Mouse (Mus musculus) liver, embryonic 15.5 days (tissue): ENCODE data around the gene Bub1b. TPM values are rescaled to one million over a fixed set of nuclear protein-coding genes. Genes with fewer than 3 reads are reported as not detected.

Experiments
- ATAC-seq: fragments of 200-750 bp; cut with Nextera tagmentation; 2 replicates; pipeline ENCODE4 v1.8.0; 2017; ENCODE audit warnings: moderate number of reproducible peaks, mild to moderate bottlenecking, moderate library complexity; ENCODE audit not compliant: insufficient read depth
- H3K27ac ChIP-seq: fragments of 300-500 bp; sonication (generic); replicated peaks from 2 replicates; pipeline ENCODE4 v1.5.1; 2015; ENCODE audit warnings: mild to moderate bottlenecking, inconsistent platforms
- H3K27me3 ChIP-seq: fragments of 300-500 bp; sonication (generic); 2 replicates; pipeline ENCODE4 v1.6.1; 2015; ENCODE audit warnings: mild to moderate bottlenecking, inconsistent platforms
- H3K36me3 ChIP-seq: fragments of 300-500 bp; sonication (generic); replicated peaks from 2 replicates; pipeline ENCODE4 v1.6.1; 2015; ENCODE audit warnings: moderate library complexity, mild to moderate bottlenecking, inconsistent platforms
- H3K4me1 ChIP-seq: fragments of 300-500 bp; sonication (generic); replicated peaks from 2 replicates; pipeline ENCODE4 v1.6.1; 2015; ENCODE audit warnings: inconsistent platforms
- H3K4me2 ChIP-seq: fragments of 300-500 bp; sonication (generic); 2 replicates; pipeline ENCODE4 v1.6.1; 2015; ENCODE audit warnings: moderate library complexity, mild to moderate bottlenecking, inconsistent platforms
- H3K4me3 ChIP-seq: fragments of 300-500 bp; sonication (generic); replicated peaks from 2 replicates; pipeline ENCODE4 v1.5.1; 2015; ENCODE audit warnings: mild to moderate bottlenecking, inconsistent platforms
- H3K9ac ChIP-seq: fragments of 300-500 bp; sonication (generic); 2 replicates; pipeline ENCODE4 v1.6.1; 2015; ENCODE audit warnings: moderate library complexity, mild to moderate bottlenecking, inconsistent platforms
- H3K9me3 ChIP-seq: fragments of 300-500 bp; sonication (generic); replicated peaks from 2 replicates; pipeline ENCODE4 v1.6.1; 2016; ENCODE audit warnings: inconsistent platforms
- WGBS: fragments of 180-500 bp; shearing (Covaris S2); methylation state at CpG from one replicate; pipeline ENCODE4 v1.1.7; 2015; ENCODE audit warnings: mixed read lengths; ENCODE audit not compliant: insufficient replicate concordance; 5-methylcytosine and 5-hydroxymethylcytosine counted together
- polyA plus RNA-seq: library from polyadenylated mRNA; unstranded; fragments of >200 nt; fragmentation: Nextera tagmentation; extraction: Ambion mirVana; gene quantifications from 2 replicates; pipeline ENCODE4 v1.2.1, GENCODE M21; 2015

Gene Bub1b
- polyA plus RNA-seq, 1 experiment from 2014 or later: 43.6 TPM

GRCm38 (mm10) chr2:118656688-118657281 lies 58.8 kb downstream of the Bub1b start:
- Histone ChIP-seq H3K36me3 (no peaks in the 10 kb centered on the region), H3K4me3 (no peak overlapping the region), H3K9ac (no peak overlapping the region), H3K9me3 (no peaks in the 10 kb centered on the region), H3K27me3 (peaks cover 3% of the 10 kb centered on the region; the same call in 1 of the 2 replicates), H3K4me2 (no peak overlapping the region), H3K27ac (peak overlapping the region; percentile 54), H3K4me1 (peaks cover 58% of the 10 kb centered on the region)
- ATAC-seq: no peak
- 50% methylated on average over 3 of the region's 3 CpGs for WGBS

GRCm38 (mm10) chr2:118658457-118658856 lies 60.4 kb downstream of the Bub1b start:
- Histone ChIP-seq H3K4me2 (peak overlapping the region; percentile 80), H3K27me3 (peaks cover 8% of the 10 kb centered on the region), H3K27ac (peak overlapping the region; percentile 99), H3K9me3 (no peaks in the 10 kb centered on the region), H3K36me3 (no peaks in the 10 kb centered on the region), H3K4me1 (peaks cover 75% of the 10 kb centered on the region), H3K9ac (peak overlapping the region; percentile 58), H3K4me3 (peak overlapping the region; percentile 62)
- WGBS: 10% methylated on average over 4 of the region's 4 CpGs
- peak; percentile 86 for ATAC-seq

DNA sequence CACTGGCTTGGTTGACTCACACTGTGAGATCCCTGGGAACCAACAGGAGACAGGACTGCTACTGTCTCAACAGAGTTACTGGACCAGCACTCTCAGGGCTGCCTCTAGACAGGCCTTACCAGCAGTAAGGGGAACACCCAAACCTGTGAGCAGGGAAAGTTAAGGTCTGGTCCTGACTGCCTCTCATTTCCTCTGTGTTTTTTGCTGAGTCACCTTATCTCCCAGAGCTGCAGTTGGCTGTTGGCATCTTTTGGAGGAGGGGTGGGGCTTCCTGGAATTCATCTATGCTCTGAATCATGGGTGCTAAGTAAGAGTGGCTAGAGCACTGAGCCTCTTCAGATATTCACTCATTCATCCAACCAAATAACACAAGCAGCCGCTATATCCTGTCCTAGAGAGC lies 61.1 kb downstream of the Bub1b start:
- peak overlapping the region; percentile 58 for H3K9ac ChIP-seq
- H3K4me3 ChIP-seq: peak overlapping the region; percentile 62
- H3K27me3 ChIP-seq: peaks cover 14% of the 10 kb centered on the region
- H3K27ac ChIP-seq: peak overlapping the region; percentile 99
- peak overlapping the region; percentile 80 for H3K4me2 ChIP-seq
- peak; percentile 87 for ATAC-seq
- 24% methylated on average over 1 of the region's 1 CpGs for WGBS
- no peaks in the 10 kb centered on the region for H3K9me3 ChIP-seq
- no peaks in the 10 kb centered on the region for H3K36me3 ChIP-seq
- H3K4me1 ChIP-seq: peaks cover 81% of the 10 kb centered on the region

- Histone ChIP-seq H3K4me2 (peak overlapping the region; percentile 80), H3K4me3 (peak overlapping the region; percentile 62), H3K9ac (peak overlapping the region; percentile 57), H3K4me1 (peaks cover 86% of the 10 kb centered on the region), H3K27ac (peak overlapping the region; percentile 99), H3K27me3 (peaks cover 18% of the 10 kb centered on the region), H3K36me3 (no peaks in the 10 kb centered on the region), H3K9me3 (no peaks in the 10 kb centered on the region)
- WGBS: 38% methylated on average over 12 of the region's 12 CpGs
- ATAC-seq: peak; percentile 10; the same call in 1 of the 2 replicates
Measured at GRCm38 (mm10) chr2:118659493-118659892, 61.5 kb downstream of the Bub1b start.

GRCm38 (mm10) chr2:118659998-118660452 lies 62.0 kb downstream of the Bub1b start:
- Histone ChIP-seq H3K4me3 (peak overlapping the region; percentile 62), H3K4me2 (peak overlapping the region; percentile 80), H3K9ac (peak overlapping the region; percentile 57), H3K27ac (peak overlapping the region; percentile 99), H3K36me3 (no peaks in the 10 kb centered on the region), H3K4me1 (peaks cover 90% of the 10 kb centered on the region), H3K9me3 (no peaks in the 10 kb centered on the region), H3K27me3 (peaks cover 19% of the 10 kb centered on the region)
- 0% methylated on average over 4 of the region's 4 CpGs for WGBS
- ATAC-seq: peak; percentile 66

DNA sequence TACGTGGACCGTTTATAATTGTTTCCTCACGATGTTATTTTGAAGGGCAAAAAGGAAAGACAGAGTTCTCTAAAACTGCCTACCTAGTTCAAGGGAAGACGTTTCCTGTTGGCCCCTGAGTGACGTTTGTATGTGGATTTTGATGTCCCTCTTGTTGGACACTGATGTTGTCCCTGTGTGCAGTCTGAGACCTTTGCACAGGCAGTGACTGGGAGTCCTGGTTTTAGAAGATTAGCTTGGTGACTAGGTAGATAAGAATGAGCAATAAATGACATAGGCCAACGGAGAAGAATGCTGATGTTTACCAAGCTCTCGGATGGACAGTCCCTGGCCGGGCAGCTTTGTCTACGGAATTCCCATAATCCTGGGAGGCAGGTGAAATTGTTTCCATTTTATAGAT lies 63.9 kb downstream of the Bub1b start:
- Histone ChIP-seq H3K4me2 (peak overlapping the region; percentile 35), H3K27ac (peak overlapping the region; percentile 99), H3K27me3 (peaks cover 22% of the 10 kb centered on the region), H3K36me3 (no peaks in the 10 kb centered on the region), H3K9me3 (no peaks in the 10 kb centered on the region), H3K9ac (peak overlapping the region; percentile 13; the same call in 1 of the 2 replicates), H3K4me1 (peaks cover 87% of the 10 kb centered on the region), H3K4me3 (no peak overlapping the region)
- ATAC-seq: no peak
- WGBS: 35% methylated on average over 9 of the region's 9 CpGs

GRCm38 (mm10) chr2:118662902-118663803 lies 65.1 kb downstream of the Bub1b start, which contains the start of gene Pak6:
TSS of gene Pak6 (plus strand) at chr2:118663303.
- Histone ChIP-seq H3K27me3 (peaks cover 22% of the 10 kb centered on the region), H3K9me3 (no peaks in the 10 kb centered on the region), H3K4me3 (peak within 1 kb of the TSS; percentile 62), H3K27ac (peak within 1 kb of the TSS; percentile 99), H3K4me1 (peaks cover 81% of the 10 kb centered on the region), H3K36me3 (no peaks in the 10 kb centered on the region), H3K4me2 (peak within 1 kb of the TSS; percentile 98), H3K9ac (peak within 1 kb of the TSS; percentile 64)
- 3% methylated on average over 37 of the region's 37 CpGs for WGBS
- no peak for ATAC-seq

GRCm38 (mm10) chr2:118663804-118664766 lies 66.1 kb downstream of the Bub1b start:
- peak overlapping the region; percentile 64 for H3K9ac ChIP-seq
- H3K36me3 ChIP-seq: no peaks in the 10 kb centered on the region
- H3K27me3 ChIP-seq: peaks cover 22% of the 10 kb centered on the region
- no peaks in the 10 kb centered on the region for H3K9me3 ChIP-seq
- WGBS: 50% methylated on average over 19 of the region's 19 CpGs
- H3K4me1 ChIP-seq: peaks cover 71% of the 10 kb centered on the region
- H3K4me2 ChIP-seq: peak overlapping the region; percentile 98
- H3K4me3 ChIP-seq: peak overlapping the region; percentile 62
- ATAC-seq: no peak
- H3K27ac ChIP-seq: peak overlapping the region; percentile 20

DNA sequence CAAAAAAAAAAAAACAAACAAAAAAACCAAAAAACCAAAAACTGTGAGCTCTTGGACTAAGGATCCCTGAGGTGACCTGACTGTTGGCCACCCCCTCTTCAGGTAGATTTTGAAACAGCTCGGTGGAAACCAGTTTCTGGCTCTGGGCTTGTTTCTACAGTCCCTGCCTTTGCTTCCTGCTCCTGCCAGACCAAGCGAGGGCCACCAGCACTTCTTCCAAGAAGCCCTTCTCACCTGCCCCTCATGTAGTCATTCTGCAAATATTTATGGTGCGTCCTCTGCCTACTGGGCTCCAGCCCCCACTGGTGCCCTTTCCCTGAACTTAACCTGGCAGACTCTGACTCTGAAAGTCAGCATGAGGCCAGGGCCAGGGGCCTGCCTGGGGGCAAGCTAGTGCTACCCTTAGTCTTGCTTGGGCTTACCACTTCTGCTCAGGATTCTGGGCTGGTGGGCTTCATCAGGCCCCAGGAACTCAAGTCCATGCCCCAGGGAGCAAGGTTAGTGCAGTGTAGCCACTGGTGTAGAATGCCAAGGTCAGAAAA lies 67.0 kb downstream of the Bub1b start:
- Histone ChIP-seq H3K4me3 (no peak overlapping the region), H3K27ac (no peak overlapping the region), H3K4me1 (peaks cover 62% of the 10 kb centered on the region), H3K36me3 (no peaks in the 10 kb centered on the region), H3K9me3 (no peaks in the 10 kb centered on the region), H3K27me3 (peaks cover 22% of the 10 kb centered on the region), H3K9ac (no peak overlapping the region), H3K4me2 (no peak overlapping the region)
- no peak for ATAC-seq
- WGBS: 51% methylated on average over 3 of the region's 3 CpGs

DNA sequence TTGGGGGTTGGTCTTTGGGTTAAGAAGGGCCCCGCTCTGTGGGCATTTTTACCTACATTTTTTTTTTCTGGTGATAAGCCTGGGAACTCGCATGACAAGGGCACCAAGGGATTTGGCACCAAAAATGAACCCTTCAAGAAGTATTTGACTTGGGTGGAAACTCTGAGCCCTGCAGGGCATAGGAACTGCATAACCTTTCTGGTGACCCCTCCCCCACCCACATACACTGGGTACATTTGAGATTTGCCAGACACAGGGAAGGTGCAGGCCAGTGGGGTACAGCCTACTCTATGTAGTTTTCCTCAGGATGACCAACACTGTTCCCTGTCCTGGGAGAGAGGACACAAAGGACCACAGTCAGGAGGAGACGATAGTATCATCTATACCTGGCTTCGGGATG lies 67.6 kb downstream of the Bub1b start:
- no peak overlapping the region for H3K4me2 ChIP-seq
- no peak overlapping the region for H3K4me3 ChIP-seq
- no peak overlapping the region for H3K9ac ChIP-seq
- ATAC-seq: no peak
- no peaks in the 10 kb centered on the region for H3K9me3 ChIP-seq
- peaks cover 25% of the 10 kb centered on the region for H3K27me3 ChIP-seq
- WGBS: 81% methylated on average over 4 of the region's 4 CpGs
- no peak overlapping the region for H3K27ac ChIP-seq
- no peaks in the 10 kb centered on the region for H3K36me3 ChIP-seq
- H3K4me1 ChIP-seq: peaks cover 57% of the 10 kb centered on the region
